Mouse (Mus musculus) urinary bladder, postnatal 25 days (tissue): ENCODE results near the gene Aatk.

Experiments used
- DNase-seq: peaks from one replicate; pipeline ENCODE4 v3.0.0; 2022; ENCODE audit warnings: low spot score

Aatk gene

GRCm38 (mm10) chr11:120052274-120052673 is 5.3 kb upstream of the Aatk start:
- no peak for DNase-seq

- DNase-seq: no peak
These were observed 4.3 kb upstream of the Aatk start for GRCm38 (mm10) chr11:120051124-120051811.

DNA sequence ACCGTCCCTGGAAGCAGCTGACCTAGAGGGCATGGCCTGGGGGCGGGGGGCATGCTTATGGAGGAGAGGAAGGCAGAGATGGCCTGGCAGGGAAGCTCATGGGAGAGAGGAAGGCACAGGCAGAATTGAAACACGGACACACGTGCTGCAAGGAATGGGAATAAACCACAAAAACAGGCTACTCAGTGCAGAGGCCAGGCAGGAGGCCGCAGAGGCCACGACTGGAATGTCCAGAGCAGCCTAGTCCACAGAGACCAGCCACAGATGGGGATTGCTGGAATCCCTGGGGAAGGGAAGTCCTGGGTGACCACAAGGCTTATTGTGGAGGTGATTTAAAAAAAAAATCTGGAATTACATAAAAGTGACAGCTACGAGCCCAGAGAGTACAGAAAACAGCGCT is 2.1 kb upstream of the Aatk start:
- DNase-seq: no peak

DNA sequence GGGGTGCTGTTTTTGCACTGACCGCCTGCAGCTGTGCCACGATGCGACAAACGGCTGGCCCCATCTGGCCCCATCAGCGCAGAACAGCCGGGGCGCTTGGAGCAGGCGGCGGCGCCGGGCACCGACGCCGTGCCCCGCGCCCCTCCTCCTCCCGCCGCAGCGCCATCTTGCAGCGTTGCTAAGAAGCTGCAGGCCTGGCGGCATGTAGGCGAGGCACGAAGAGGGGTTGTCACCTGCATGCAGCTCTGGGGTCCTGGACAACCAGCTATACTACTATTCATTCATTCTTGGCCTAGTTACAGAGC is 1.2 kb upstream of the Aatk start:
- DNase-seq: no peak

- DNase-seq: no peak
These were observed 724 bp upstream of the Aatk start for GRCm38 (mm10) chr11:120047531-120048251.

GRCm38 (mm10) chr11:120045839-120046552 is 971 bp downstream of the Aatk start:
- DNase-seq: no peak

DNA sequence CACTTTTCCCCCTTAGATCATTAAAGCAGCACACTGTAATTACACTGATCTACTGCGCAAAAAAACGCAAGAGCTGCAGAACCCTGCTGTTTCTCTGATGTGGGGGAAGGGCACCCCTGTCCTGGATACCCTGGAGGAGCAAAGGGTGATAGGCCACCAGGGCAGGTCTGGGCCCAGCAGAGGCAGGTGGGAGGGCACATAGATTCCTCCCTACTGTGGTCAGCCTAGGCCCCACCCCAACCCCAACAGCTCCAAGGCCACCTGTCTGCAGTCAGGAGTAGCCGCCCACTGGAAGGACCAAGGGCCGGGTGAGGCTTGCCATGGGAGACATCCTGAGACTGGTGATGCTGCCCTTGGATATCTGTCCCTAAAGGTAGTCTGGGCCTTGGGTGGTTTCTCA is 1.6 kb downstream of the Aatk start:
- DNase-seq: no peak

DNA sequence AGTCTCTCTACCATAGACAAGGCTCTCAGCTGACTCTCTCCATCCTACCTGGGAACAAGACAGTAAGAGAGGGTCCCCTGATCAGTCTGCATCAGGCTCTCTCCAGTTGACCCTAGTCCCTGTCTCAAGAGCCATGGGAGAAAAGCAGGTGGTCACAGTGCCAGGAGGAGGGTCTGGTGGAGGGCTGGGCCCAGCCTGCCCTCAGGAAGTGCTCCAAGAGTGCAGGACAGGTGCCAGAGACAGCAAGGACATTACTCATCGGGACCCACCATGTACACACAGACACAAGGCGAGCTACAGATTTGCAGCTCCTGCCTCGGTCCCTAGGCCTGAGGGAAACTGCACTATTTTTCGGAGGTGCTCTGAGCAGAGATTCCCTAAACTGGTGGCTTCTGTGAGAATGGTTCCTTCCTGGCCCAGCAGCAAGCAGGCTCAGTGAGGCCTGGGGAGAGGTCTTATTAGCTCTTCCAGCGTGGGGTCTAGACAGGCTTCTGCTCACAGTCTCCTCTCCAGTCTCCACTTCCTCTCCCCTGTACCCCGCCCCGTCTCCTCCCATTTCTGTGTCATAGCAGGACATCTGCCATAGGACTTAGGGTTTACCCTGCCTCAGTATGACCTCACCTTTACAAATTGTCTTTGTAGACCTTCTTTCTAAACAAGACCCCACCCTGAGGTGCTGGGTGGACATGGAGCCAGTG is 4.7 kb downstream of the Aatk start:
- DNase-seq: no peak

- no peak for DNase-seq
These were observed 5.5 kb downstream of the Aatk start for GRCm38 (mm10) chr11:120041191-120042123.

DNA sequence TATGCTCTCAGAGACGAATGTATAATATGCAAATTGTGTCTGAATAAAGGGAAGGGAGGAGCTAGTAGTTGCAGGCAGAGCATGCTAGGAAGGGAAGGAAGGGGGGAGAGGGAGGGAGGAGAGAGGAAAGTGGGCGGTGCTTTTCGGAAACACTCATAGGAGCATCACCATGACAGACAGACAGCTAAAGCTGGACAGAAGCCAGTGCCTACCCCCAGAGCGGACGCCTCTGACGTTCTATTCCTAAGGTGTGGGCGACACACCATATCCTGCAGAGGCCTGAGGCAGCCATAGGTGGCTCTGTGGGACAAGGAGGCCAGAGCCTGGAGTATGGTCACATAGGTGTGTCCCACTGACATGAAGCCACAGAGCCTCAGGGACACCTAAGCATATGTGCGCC is 6.5 kb downstream of the Aatk start:
- no peak for DNase-seq

DNA sequence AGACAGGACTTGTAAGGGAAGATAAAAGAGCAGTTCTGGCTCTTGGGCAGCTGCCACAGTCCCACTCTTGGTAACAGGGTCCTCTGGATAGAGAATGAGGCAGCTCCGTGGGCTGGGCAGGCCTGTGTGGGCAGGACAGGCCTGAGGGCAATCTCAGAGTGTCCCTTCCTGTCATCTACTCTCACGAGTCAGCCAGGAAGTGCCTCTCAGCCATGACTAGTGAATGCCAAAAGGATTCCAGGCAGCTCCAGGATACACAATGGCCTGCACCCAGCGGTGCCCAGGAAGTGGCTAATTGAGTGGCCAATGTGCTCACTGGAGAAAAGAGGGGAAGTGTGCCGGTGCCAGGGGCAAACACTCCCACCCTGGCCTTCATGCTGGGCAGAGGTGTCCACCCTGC is 7.4 kb downstream of the Aatk start:
- no peak for DNase-seq

DNA sequence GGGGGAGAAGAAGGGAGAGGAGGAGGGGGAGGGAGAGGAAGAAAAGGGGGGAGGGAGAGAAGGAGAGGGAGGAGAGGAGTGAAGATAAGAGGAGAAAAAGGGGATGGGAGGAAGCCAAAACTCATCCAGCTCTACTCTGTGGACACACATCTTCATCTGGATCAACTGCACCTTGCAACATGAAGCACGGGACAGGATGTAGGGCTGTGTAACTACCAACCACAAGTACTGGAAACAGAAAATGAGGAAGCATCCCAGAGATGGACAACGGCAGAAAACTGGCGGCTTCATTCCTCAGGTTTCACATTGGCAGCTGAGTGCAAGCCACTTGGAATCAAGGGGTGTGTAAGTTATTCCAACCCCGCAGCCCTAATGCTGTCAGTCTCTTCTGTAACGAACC is 12.2 kb downstream of the Aatk start:
- DNase-seq: no peak

DNA sequence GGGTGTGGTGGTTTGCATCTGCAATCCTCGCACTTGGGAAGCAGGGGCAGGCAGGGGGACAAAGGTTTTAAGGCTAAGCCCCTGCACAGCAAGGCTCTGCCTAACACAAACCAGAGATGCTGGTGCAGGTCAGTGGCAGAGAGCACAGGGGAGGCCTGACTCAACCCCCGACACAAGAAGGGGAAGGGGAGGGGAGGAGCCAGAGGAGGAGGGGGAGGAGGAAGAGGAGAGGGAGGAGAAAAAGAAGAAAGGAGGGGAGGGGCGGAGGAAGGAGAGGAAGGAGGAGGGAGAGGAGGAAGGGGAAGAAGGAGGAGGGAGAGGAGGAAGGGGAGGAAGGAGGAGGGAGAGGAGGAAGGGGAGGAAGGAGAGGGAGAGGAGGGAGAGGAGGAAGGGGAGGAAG is 12.7 kb downstream of the Aatk start:
- DNase-seq: no peak

DNA sequence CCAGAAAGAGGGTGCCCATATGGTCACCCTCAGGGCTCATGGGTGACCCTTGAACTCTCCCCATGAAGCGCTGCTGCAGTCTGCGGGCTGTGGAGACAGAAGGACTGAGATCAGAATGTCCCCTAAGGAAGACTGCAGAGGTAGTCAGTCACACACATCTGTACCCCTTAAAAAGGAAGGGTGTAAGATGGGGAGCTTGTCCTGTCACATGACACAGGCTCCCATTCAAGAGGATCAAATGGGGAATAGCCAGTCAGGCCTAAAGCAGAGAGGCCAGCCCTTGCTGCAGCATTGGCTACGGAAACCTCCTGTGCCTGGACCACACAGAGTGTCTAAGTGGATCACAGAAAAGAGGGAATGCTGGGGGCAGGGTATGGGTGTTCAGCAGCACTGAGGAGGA is 13.5 kb downstream of the Aatk start:
- DNase-seq: no peak

- DNase-seq: no peak
These were observed 14.9 kb downstream of the Aatk start for GRCm38 (mm10) chr11:120032052-120032451.

GRCm38 (mm10) chr11:120030145-120030901 is 16.6 kb downstream of the Aatk start:
- no peak for DNase-seq

DNA sequence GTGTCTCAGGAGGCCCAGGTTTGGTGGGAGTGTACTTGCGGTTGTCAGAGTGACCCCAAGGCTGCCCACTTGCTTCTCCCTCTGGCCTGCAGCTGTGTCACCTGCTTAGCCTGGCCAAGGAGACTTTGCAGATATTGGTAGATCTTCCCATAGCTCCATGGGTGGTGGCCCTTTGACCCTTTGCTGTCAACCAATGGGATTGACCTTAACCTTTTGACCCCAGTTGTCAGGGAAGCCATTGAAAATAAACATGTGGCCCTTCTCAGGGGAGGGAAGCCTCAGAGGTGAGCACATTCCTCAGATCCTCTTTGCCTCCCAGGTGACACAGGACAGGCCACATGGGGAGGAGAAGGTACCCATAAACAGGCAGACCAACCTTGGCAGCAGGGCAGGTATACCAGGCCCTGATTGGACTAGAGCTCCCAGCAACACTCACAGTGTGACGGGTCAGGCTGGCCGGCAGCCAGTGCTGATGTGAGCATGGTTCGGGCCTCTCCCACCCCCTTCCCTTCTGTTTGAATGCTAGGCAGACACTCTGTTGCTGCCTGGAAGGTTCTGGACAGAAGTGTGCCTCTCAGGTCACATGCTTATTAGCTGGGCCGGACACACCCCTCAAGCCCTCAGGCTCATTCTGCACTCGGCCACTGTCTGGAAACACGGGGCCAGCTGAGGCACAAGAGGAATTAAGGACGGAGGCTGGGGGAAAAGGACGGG is 17.4 kb downstream of the Aatk start:
- no peak for DNase-seq

DNA sequence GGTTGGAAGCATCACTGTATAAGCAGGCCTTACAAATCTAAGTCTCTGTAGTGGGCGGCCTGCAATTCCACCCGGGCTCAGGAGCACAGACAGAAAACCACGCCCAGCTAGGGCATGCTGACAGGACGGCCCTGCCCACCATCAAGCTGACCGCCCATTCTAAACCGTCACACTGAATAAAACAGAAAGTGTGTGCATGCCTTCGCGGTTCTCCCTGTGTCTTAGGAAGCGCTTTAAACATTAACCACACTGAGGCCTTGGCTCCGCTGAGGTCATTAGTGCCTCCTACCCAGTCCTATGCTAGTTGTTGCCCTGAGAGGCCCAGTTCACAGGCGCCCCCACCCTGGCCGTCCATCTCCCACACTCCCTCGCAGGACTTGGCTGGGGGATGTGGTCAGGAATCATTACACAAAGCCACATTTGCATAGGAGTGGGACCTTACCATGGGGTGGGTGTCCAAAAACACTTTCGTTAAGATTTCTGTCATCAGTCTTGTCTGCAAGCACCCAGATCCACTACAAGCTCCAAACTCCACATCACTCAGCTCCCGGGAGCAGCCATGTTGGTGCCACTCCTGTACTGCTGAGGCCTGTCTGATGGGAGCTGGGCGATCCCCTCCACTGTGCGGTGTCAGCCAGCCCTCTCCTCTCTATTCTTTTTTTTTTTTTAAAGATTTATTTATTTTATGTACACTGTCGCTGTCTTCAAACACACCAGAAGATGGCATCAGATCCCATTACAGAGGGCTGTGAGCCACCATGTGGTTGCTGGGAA is 18.5 kb downstream of the Aatk start:
- DNase-seq: no peak

- no peak for DNase-seq
These were observed 20.0 kb downstream of the Aatk start for GRCm38 (mm10) chr11:120026941-120027340.

GRCm38 (mm10) chr11:120022841-120023240 is 24.1 kb downstream of the Aatk start:
- DNase-seq: no peak
